Mouse (Mus musculus) midbrain, embryonic 13.5 days (tissue): ENCODE data around the gene Trp53i13. TPM values are rescaled to one million over a fixed set of nuclear protein-coding genes. Genes with fewer than 3 reads are reported as not detected.

ENCODE experiments used
- ATAC-seq: fragments of 200-750 bp; cut with Nextera tagmentation; 2 replicates; pipeline ENCODE4 v1.8.0; 2017; ENCODE audit warnings: mild to moderate bottlenecking, moderate TSS enrichment, moderate library complexity
- H3K27ac ChIP-seq: fragments of 300-500 bp; sonication (generic); 2 replicates; pipeline ENCODE4 v1.5.1; 2015; ENCODE audit warnings: inconsistent platforms, mild to moderate bottlenecking, moderate library complexity
- H3K27me3 ChIP-seq: fragments of 300-500 bp; sonication (generic); 2 replicates; pipeline ENCODE4 v1.6.1; 2015; ENCODE audit warnings: mild to moderate bottlenecking, inconsistent platforms
- H3K36me3 ChIP-seq: fragments of 300-500 bp; sonication (generic); 2 replicates; pipeline ENCODE4 v1.6.1; 2015; ENCODE audit warnings: mild to moderate bottlenecking, inconsistent platforms
- H3K4me1 ChIP-seq: fragments of 300-500 bp; sonication (generic); replicated peaks from 2 replicates; pipeline ENCODE4 v1.6.1; 2015; ENCODE audit warnings: inconsistent platforms
- H3K4me2 ChIP-seq: fragments of 300-500 bp; sonication (generic); replicated peaks from 2 replicates; pipeline ENCODE4 v1.6.1; 2015; ENCODE audit warnings: moderate library complexity, mild to moderate bottlenecking, inconsistent platforms
- H3K4me3 ChIP-seq: fragments of 300-500 bp; sonication (generic); replicated peaks from 2 replicates; pipeline ENCODE4 v1.5.1; 2015; ENCODE audit warnings: mild to moderate bottlenecking, inconsistent platforms
- H3K9ac ChIP-seq: fragments of 300-500 bp; sonication (generic); replicated peaks from 2 replicates; pipeline ENCODE4 v1.6.1; 2015; ENCODE audit warnings: mild to moderate bottlenecking, inconsistent platforms
- H3K9me3 ChIP-seq: fragments of 300-500 bp; sonication (generic); 2 replicates; pipeline ENCODE4 v1.6.1; 2016; ENCODE audit warnings: mild to moderate bottlenecking, inconsistent platforms
- WGBS: fragments of 180-500 bp; shearing (Covaris S2); methylation state at CpG from one replicate; pipeline ENCODE4 v1.1.7; 2015; 5-methylcytosine and 5-hydroxymethylcytosine counted together
- polyA plus RNA-seq: library from polyadenylated mRNA; unstranded; fragments of >200 nt; fragmentation: Nextera tagmentation; extraction: Ambion mirVana; gene quantifications from 2 replicates; pipeline ENCODE4 v1.2.1, GENCODE M21; 2015

Gene Trp53i13
- polyA plus RNA-seq, 1 experiment from 2014 or later = 16.2 TPM

- Histone ChIP-seq H3K9ac (no peak overlapping the region), H3K27ac (no peak overlapping the region), H3K27me3 (no peaks in the 10 kb centered on the region), H3K4me3 (no peak overlapping the region), H3K4me1 (peaks cover 15% of the 10 kb centered on the region), H3K9me3 (no peaks in the 10 kb centered on the region), H3K36me3 (peaks cover 62% of the 10 kb centered on the region), H3K4me2 (no peak overlapping the region)
- ATAC-seq = no peak
- WGBS = 89% methylated on average over 22 of the region's 22 CpGs
Observed at GRCm38 (mm10) chr11:77505291-77505980, 10.3 kb downstream of the Trp53i13 start.

- no peak overlapping the region for H3K9ac ChIP-seq
- H3K27ac ChIP-seq = no peak overlapping the region
- H3K27me3 ChIP-seq = no peaks in the 10 kb centered on the region
- no peaks in the 10 kb centered on the region for H3K9me3 ChIP-seq
- peaks cover 73% of the 10 kb centered on the region for H3K36me3 ChIP-seq
- no peak for ATAC-seq
- H3K4me1 ChIP-seq = peaks cover 21% of the 10 kb centered on the region
- no peak overlapping the region for H3K4me2 ChIP-seq
- 97% methylated on average over 19 of the region's 19 CpGs for WGBS
- H3K4me3 ChIP-seq = no peak overlapping the region
Observed at GRCm38 (mm10) chr11:77504377-77504776, 11.4 kb downstream of the Trp53i13 start.

- 73% methylated on average over 3 of the region's 3 CpGs for WGBS
- Histone ChIP-seq H3K4me3 (no peak overlapping the region), H3K9ac (no peak overlapping the region), H3K27me3 (no peaks in the 10 kb centered on the region), H3K9me3 (no peaks in the 10 kb centered on the region), H3K36me3 (peaks cover 80% of the 10 kb centered on the region), H3K4me1 (peaks cover 25% of the 10 kb centered on the region), H3K4me2 (no peak overlapping the region), H3K27ac (no peak overlapping the region)
- ATAC-seq = no peak
Observed at GRCm38 (mm10) chr11:77503511-77503910, 12.3 kb downstream of the Trp53i13 start.

- Histone ChIP-seq H3K27ac (no peak overlapping the region; the same call in 1 of the 2 replicates), H3K9me3 (no peaks in the 10 kb centered on the region), H3K4me1 (peaks cover 30% of the 10 kb centered on the region), H3K36me3 (peaks cover 75% of the 10 kb centered on the region), H3K27me3 (no peaks in the 10 kb centered on the region), H3K4me3 (no peak overlapping the region), H3K9ac (no peak overlapping the region), H3K4me2 (no peak overlapping the region)
- ATAC-seq = no peak
- 84% methylated on average over 6 of the region's 6 CpGs for WGBS
Observed at GRCm38 (mm10) chr11:77502481-77502880, 13.3 kb downstream of the Trp53i13 start.

GRCm38 (mm10) chr11:77501971-77502370 lies 13.8 kb downstream of the Trp53i13 start:
- no peaks in the 10 kb centered on the region for H3K27me3 ChIP-seq
- no peak overlapping the region for H3K27ac ChIP-seq
- H3K36me3 ChIP-seq = peaks cover 73% of the 10 kb centered on the region
- no peak overlapping the region for H3K4me3 ChIP-seq
- 91% methylated on average over 4 of the region's 4 CpGs for WGBS
- H3K4me2 ChIP-seq = no peak overlapping the region
- peaks cover 35% of the 10 kb centered on the region for H3K4me1 ChIP-seq
- ATAC-seq = no peak
- no peak overlapping the region for H3K9ac ChIP-seq
- no peaks in the 10 kb centered on the region for H3K9me3 ChIP-seq

GRCm38 (mm10) chr11:77501392-77501791 lies 14.4 kb downstream of the Trp53i13 start:
- Histone ChIP-seq H3K4me3 (no peak overlapping the region), H3K27me3 (no peaks in the 10 kb centered on the region), H3K36me3 (peaks cover 67% of the 10 kb centered on the region), H3K27ac (peak overlapping the region; percentile 32; the same call in 1 of the 2 replicates), H3K9ac (no peak overlapping the region), H3K4me1 (peaks cover 39% of the 10 kb centered on the region), H3K9me3 (no peaks in the 10 kb centered on the region), H3K4me2 (no peak overlapping the region)
- ATAC-seq = peak; percentile 44
- 26% methylated on average over 5 of the region's 5 CpGs for WGBS

- peak overlapping the region; percentile 32; the same call in 1 of the 2 replicates for H3K27ac ChIP-seq
- H3K36me3 ChIP-seq = peaks cover 60% of the 10 kb centered on the region
- no peak overlapping the region for H3K4me3 ChIP-seq
- no peaks in the 10 kb centered on the region for H3K27me3 ChIP-seq
- H3K9ac ChIP-seq = no peak overlapping the region; the same call in 1 of the 2 replicates
- no peak overlapping the region for H3K4me2 ChIP-seq
- H3K9me3 ChIP-seq = no peaks in the 10 kb centered on the region
- H3K4me1 ChIP-seq = peaks cover 46% of the 10 kb centered on the region
- 77% methylated on average over 17 of the region's 17 CpGs for WGBS
- 0 out of 2 replicates have a peak, but pooled peaks have one; percentile 18 for ATAC-seq
Observed at GRCm38 (mm10) chr11:77500361-77501325, 15.1 kb downstream of the Trp53i13 start.

GRCm38 (mm10) chr11:77499354-77499753 lies 16.4 kb downstream of the Trp53i13 start:
- H3K4me2 ChIP-seq = no peak overlapping the region
- no peaks in the 10 kb centered on the region for H3K27me3 ChIP-seq
- no peak overlapping the region for H3K9ac ChIP-seq
- peaks cover 47% of the 10 kb centered on the region for H3K36me3 ChIP-seq
- 87% methylated on average over 7 of the region's 7 CpGs for WGBS
- H3K4me3 ChIP-seq = no peak overlapping the region
- H3K27ac ChIP-seq = no peak overlapping the region
- H3K9me3 ChIP-seq = no peaks in the 10 kb centered on the region
- no peak for ATAC-seq
- H3K4me1 ChIP-seq = peaks cover 59% of the 10 kb centered on the region

- Histone ChIP-seq H3K4me3 (no peak overlapping the region), H3K4me2 (no peak overlapping the region), H3K9me3 (no peaks in the 10 kb centered on the region), H3K36me3 (peaks cover 38% of the 10 kb centered on the region), H3K9ac (peak overlapping the region; percentile 36; the same call in 1 of the 2 replicates), H3K27ac (peak overlapping the region; percentile 44), H3K27me3 (no peaks in the 10 kb centered on the region), H3K4me1 (peaks cover 65% of the 10 kb centered on the region)
- WGBS = 69% methylated on average over 12 of the region's 12 CpGs
- ATAC-seq = no peak
Observed at GRCm38 (mm10) chr11:77498261-77499139, 17.3 kb downstream of the Trp53i13 start.

GRCm38 (mm10) chr11:77497851-77498250 lies 17.9 kb downstream of the Trp53i13 start:
- no peaks in the 10 kb centered on the region for H3K9me3 ChIP-seq
- 15% methylated on average over 4 of the region's 4 CpGs for WGBS
- H3K9ac ChIP-seq = peak overlapping the region; percentile 36; the same call in 1 of the 2 replicates
- H3K27me3 ChIP-seq = no peaks in the 10 kb centered on the region
- H3K4me1 ChIP-seq = peaks cover 65% of the 10 kb centered on the region
- H3K36me3 ChIP-seq = peaks cover 32% of the 10 kb centered on the region
- H3K4me2 ChIP-seq = no peak overlapping the region
- H3K27ac ChIP-seq = peak overlapping the region; percentile 44
- ATAC-seq = no peak
- no peak overlapping the region for H3K4me3 ChIP-seq

- Histone ChIP-seq H3K9me3 (no peaks in the 10 kb centered on the region), H3K4me3 (no peak overlapping the region), H3K4me2 (no peak overlapping the region), H3K27me3 (no peaks in the 10 kb centered on the region), H3K4me1 (peaks cover 70% of the 10 kb centered on the region), H3K9ac (no peak overlapping the region), H3K36me3 (peaks cover 27% of the 10 kb centered on the region), H3K27ac (peak overlapping the region; percentile 44; the same call in 1 of the 2 replicates)
- no peak for ATAC-seq
- 21% methylated on average over 6 of the region's 6 CpGs for WGBS
Observed at GRCm38 (mm10) chr11:77497341-77497756, 18.4 kb downstream of the Trp53i13 start.
